Mouse (Mus musculus): ENCODE data around the gene Rad17.

GRCm38 (mm10) chr13:100617583-100617982 lies 33.3 kb downstream of the Rad17 start:
- TF ChIP-seq CTCF (IDR thresholded peaks at IDR 0.05; ENCODE audit: low read depth) (no peak), EP300 (IDR thresholded peaks at IDR 0.05; ENCODE audit: low read depth) (no peak)
